Mouse (Mus musculus): ENCODE data around the gene Prickle3. TPM values are rescaled to one million over a fixed set of nuclear protein-coding genes. Genes with fewer than 3 reads are reported as not detected.
"Not testable (repeated sequence)": the region's sequence is repeated elsewhere in the genome, so short reads cannot be mapped to it uniquely, and the experiment has no call there.

Gene Prickle3
- polyA plus RNA-seq, 1 experiment from 2014 or later: 10.0 TPM

DNA sequence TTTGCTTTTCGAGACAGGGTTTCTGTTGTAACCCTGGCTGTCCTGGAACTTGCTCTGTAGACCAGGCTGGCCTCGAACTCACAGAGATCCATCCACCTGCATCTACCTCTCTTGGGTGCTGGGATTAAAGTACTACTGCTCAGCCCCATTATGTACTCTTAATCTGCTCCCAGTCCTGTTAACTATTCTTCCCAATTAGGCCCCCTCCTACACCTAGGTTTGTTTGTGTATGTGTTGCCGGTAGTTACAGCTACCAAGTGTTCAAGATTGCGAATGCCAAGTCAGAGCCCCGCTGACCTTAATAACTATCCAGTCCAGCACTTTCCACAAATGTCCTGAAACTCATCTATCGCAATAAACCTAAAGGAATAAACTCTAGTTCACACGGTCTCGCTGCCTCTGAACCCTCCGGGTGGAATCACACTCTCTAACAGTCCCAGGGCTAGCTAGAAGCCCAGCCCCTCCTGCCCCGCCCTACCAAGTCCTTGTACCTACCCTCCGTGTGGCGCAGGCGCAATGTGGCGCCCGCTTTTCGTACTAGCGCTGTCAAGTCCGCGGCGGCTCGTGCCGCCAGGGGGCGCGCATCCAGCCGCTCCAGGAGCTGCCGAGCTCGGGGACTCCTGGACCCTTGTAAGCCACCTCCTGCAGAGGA is 22.5 kb downstream of the Prickle3 start:
- Histone ChIP-seq H3K4me1 (ENCODE audit: control insufficient read depth, insufficient read depth, low read length) (0 out of 2 replicates have a peak, but pooled peaks cover 4% of the 10 kb centered on the region), H3K4me2 (ENCODE audit: low read depth, low read length) (peak overlapping the region; percentile 62), H3K27me3 (ENCODE audit: control insufficient read depth, insufficient read depth, low read length) (no peaks in the 10 kb centered on the region), H3K36me3 (ENCODE audit: control insufficient read depth, insufficient read depth) (no peaks in the 10 kb centered on the region), H3K27ac (ENCODE audit: low read length) (0 out of 2 replicates have a peak overlapping the region, but pooled peaks have one; percentile 23), H3K9me3 (replicated peaks; ENCODE audit: control insufficient read depth, low read length) (no peaks in the 10 kb centered on the region), H3K9ac (ENCODE audit: low read length) (peak overlapping the region; percentile 71), H3K4me3 (ENCODE audit: low read length) (peak overlapping the region; percentile 47)
- 13% methylated on average over 27 of the region's 27 CpGs for WGBS
- peak; percentile 94 for ATAC-seq (replicated peaks; ENCODE audit: extremely low read depth, insufficient read depth, low FRiP score)

- WGBS: 31% methylated on average over 12 of the region's 12 CpGs
- no peak for ATAC-seq (replicated peaks; ENCODE audit: extremely low read depth, insufficient read depth, low FRiP score)
- Histone ChIP-seq H3K27me3 (ENCODE audit: control insufficient read depth, insufficient read depth, low read length) (no peaks in the 10 kb centered on the region; the same call in 1 of the 2 replicates), H3K9ac (ENCODE audit: low read length) (peak overlapping the region; percentile 71), H3K36me3 (ENCODE audit: control insufficient read depth, insufficient read depth) (no peaks in the 10 kb centered on the region), H3K4me1 (ENCODE audit: control insufficient read depth, insufficient read depth, low read length) (0 out of 2 replicates have a peak, but pooled peaks cover under 1% of the 10 kb centered on the region), H3K4me2 (ENCODE audit: low read depth, low read length) (peak overlapping the region; percentile 62), H3K9me3 (replicated peaks; ENCODE audit: control insufficient read depth, low read length) (no peaks in the 10 kb centered on the region), H3K27ac (ENCODE audit: low read length) (no peak overlapping the region), H3K4me3 (ENCODE audit: low read length) (peak overlapping the region; percentile 47)
Measured at GRCm38 (mm10) chrX:7680057-7680412, 23.0 kb downstream of the Prickle3 start.

- Histone ChIP-seq H3K9ac (ENCODE audit: low read length) (peak within 1 kb of the TSS; percentile 71), H3K4me2 (ENCODE audit: low read depth, low read length) (peak within 1 kb of the TSS; percentile 62), H3K4me3 (ENCODE audit: low read length) (peak within 1 kb of the TSS; percentile 47), H3K36me3 (ENCODE audit: control insufficient read depth, insufficient read depth) (no peaks in the 10 kb centered on the region), H3K27ac (ENCODE audit: low read length) (no peak within 1 kb of the TSS), H3K9me3 (replicated peaks; ENCODE audit: control insufficient read depth, low read length) (no peaks in the 10 kb centered on the region), H3K27me3 (ENCODE audit: control insufficient read depth, insufficient read depth, low read length) (no peaks in the 10 kb centered on the region; the same call in 1 of the 2 replicates), H3K4me1 (ENCODE audit: control insufficient read depth, insufficient read depth, low read length) (no peaks in the 10 kb centered on the region)
- no peak for ATAC-seq (replicated peaks; ENCODE audit: extremely low read depth, insufficient read depth, low FRiP score)
- WGBS: 53% methylated on average over 14 of the region's 14 CpGs
Measured at GRCm38 (mm10) chrX:7680864-7681263, 23.8 kb downstream of the Prickle3 start, which contains the start of gene Magix. Gene Magix, minus strand, starts transcription at chrX:7681251.

- Histone ChIP-seq H3K9me3 (replicated peaks; ENCODE audit: control insufficient read depth, low read length) (no peaks in the 10 kb centered on the region), H3K27ac (ENCODE audit: low read length) (no peak overlapping the region), H3K4me3 (ENCODE audit: low read length) (no peak overlapping the region), H3K4me2 (ENCODE audit: low read depth, low read length) (no peak overlapping the region), H3K9ac (ENCODE audit: low read length) (no peak overlapping the region), H3K36me3 (ENCODE audit: control insufficient read depth, insufficient read depth) (no peaks in the 10 kb centered on the region), H3K27me3 (ENCODE audit: control insufficient read depth, insufficient read depth, low read length) (no peaks in the 10 kb centered on the region; the same call in 1 of the 2 replicates), H3K4me1 (ENCODE audit: control insufficient read depth, insufficient read depth, low read length) (no peaks in the 10 kb centered on the region)
- 88% methylated on average over 2 of the region's 2 CpGs for WGBS
- ATAC-seq (replicated peaks; ENCODE audit: extremely low read depth, insufficient read depth, low FRiP score): no peak
Measured at GRCm38 (mm10) chrX:7688321-7688720, 31.3 kb downstream of the Prickle3 start.

- H3K4me2 ChIP-seq (ENCODE audit: low read depth, low read length): no peak overlapping the region
- no peak overlapping the region for H3K4me3 ChIP-seq (ENCODE audit: low read length)
- no peaks in the 10 kb centered on the region for H3K27me3 ChIP-seq (ENCODE audit: control insufficient read depth, insufficient read depth, low read length)
- WGBS: 49% methylated on average over 3 of the region's 3 CpGs
- H3K9ac ChIP-seq (ENCODE audit: low read length): no peak overlapping the region
- no peaks in the 10 kb centered on the region for H3K36me3 ChIP-seq (ENCODE audit: control insufficient read depth, insufficient read depth)
- ATAC-seq (replicated peaks; ENCODE audit: extremely low read depth, insufficient read depth, low FRiP score): no peak
- no peaks in the 10 kb centered on the region for H3K9me3 ChIP-seq (replicated peaks; ENCODE audit: control insufficient read depth, low read length)
- H3K4me1 ChIP-seq (ENCODE audit: control insufficient read depth, insufficient read depth, low read length): no peaks in the 10 kb centered on the region
- no peak overlapping the region for H3K27ac ChIP-seq (ENCODE audit: low read length)
Measured at GRCm38 (mm10) chrX:7690486-7690885, 33.4 kb downstream of the Prickle3 start.

- H3K4me3 ChIP-seq (ENCODE audit: low read length): no peak overlapping the region
- H3K4me2 ChIP-seq (ENCODE audit: low read depth, low read length): no peak overlapping the region
- no peak overlapping the region for H3K27ac ChIP-seq (ENCODE audit: low read length)
- H3K27me3 ChIP-seq (ENCODE audit: control insufficient read depth, insufficient read depth, low read length): no peaks in the 10 kb centered on the region
- 34% methylated on average over 4 of the region's 4 CpGs for WGBS
- H3K4me1 ChIP-seq (ENCODE audit: control insufficient read depth, insufficient read depth, low read length): no peaks in the 10 kb centered on the region
- no peak for ATAC-seq (replicated peaks; ENCODE audit: extremely low read depth, insufficient read depth, low FRiP score)
- H3K9me3 ChIP-seq (replicated peaks; ENCODE audit: control insufficient read depth, low read length): no peaks in the 10 kb centered on the region
- no peak overlapping the region for H3K9ac ChIP-seq (ENCODE audit: low read length)
- no peaks in the 10 kb centered on the region for H3K36me3 ChIP-seq (ENCODE audit: control insufficient read depth, insufficient read depth)
Measured at GRCm38 (mm10) chrX:7692862-7693261, 35.8 kb downstream of the Prickle3 start.

DNA sequence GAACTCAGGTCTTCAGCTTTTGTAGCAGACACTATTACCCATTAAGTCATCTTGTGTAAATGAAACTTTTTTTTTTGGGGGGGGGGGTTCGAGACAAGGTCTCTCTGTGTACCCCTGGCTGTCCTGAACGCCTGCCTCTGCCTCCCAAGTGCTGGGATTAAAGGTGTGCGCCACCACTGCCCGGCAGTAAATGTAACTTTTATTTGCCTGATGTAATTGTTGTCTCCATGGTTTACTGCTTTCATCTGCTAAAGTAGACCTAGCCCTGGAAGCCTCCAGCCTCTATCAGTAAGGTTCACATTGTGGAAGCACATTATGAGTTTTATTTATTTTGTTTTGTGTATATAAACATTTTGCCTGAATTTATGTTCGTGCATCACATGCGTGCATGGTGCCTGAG is 39.5 kb downstream of the Prickle3 start:
- no peaks in the 10 kb centered on the region for H3K4me1 ChIP-seq (ENCODE audit: control insufficient read depth, insufficient read depth, low read length)
- no peaks in the 10 kb centered on the region for H3K9me3 ChIP-seq (replicated peaks; ENCODE audit: control insufficient read depth, low read length)
- peak overlapping the region; percentile 49; the same call in 1 of the 2 replicates for H3K4me2 ChIP-seq (ENCODE audit: low read depth, low read length)
- no peak overlapping the region for H3K9ac ChIP-seq (ENCODE audit: low read length)
- peaks cover 3% of the 10 kb centered on the region; the same call in 1 of the 2 replicates for H3K36me3 ChIP-seq (ENCODE audit: control insufficient read depth, insufficient read depth)
- H3K4me3 ChIP-seq (ENCODE audit: low read length): peak overlapping the region; percentile 68
- no peak for ATAC-seq (replicated peaks; ENCODE audit: extremely low read depth, insufficient read depth, low FRiP score)
- no peaks in the 10 kb centered on the region for H3K27me3 ChIP-seq (ENCODE audit: control insufficient read depth, insufficient read depth, low read length)
- whole genome bisulfite sequencing: 35% methylated on average over 6 of the region's 6 CpGs
- H3K27ac ChIP-seq (ENCODE audit: low read length): no peak overlapping the region

GRCm38 (mm10) chrX:7696954-7697381 is 39.9 kb downstream of the Prickle3 start, which contains the start of gene Gpkow:
Gene Gpkow, plus strand, starts transcription at chrX:7697131.
- peak within 1 kb of the TSS; percentile 39 for H3K27ac ChIP-seq (ENCODE audit: low read length)
- 10% methylated on average over 33 of the region's 33 CpGs for WGBS
- peak; percentile 93 for ATAC-seq (replicated peaks; ENCODE audit: extremely low read depth, insufficient read depth, low FRiP score)
- no peaks in the 10 kb centered on the region for H3K27me3 ChIP-seq (ENCODE audit: control insufficient read depth, insufficient read depth, low read length)
- peak within 1 kb of the TSS; percentile 71 for H3K9ac ChIP-seq (ENCODE audit: low read length)
- peak within 1 kb of the TSS; percentile 68 for H3K4me2 ChIP-seq (ENCODE audit: low read depth, low read length)
- H3K9me3 ChIP-seq (replicated peaks; ENCODE audit: control insufficient read depth, low read length): no peaks in the 10 kb centered on the region
- peak within 1 kb of the TSS; percentile 68 for H3K4me3 ChIP-seq (ENCODE audit: low read length)
- H3K36me3 ChIP-seq (ENCODE audit: control insufficient read depth, insufficient read depth): peaks cover 3% of the 10 kb centered on the region; the same call in 1 of the 2 replicates
- H3K4me1 ChIP-seq (ENCODE audit: control insufficient read depth, insufficient read depth, low read length): no peaks in the 10 kb centered on the region

GRCm38 (mm10) chrX:7713764-7714134 is 56.7 kb downstream of the Prickle3 start:
- H3K4me1 ChIP-seq (ENCODE audit: control insufficient read depth, insufficient read depth, low read length); H3K9me3 ChIP-seq (replicated peaks; ENCODE audit: control insufficient read depth, low read length); ATAC-seq (replicated peaks; ENCODE audit: extremely low read depth, insufficient read depth, low FRiP score); H3K36me3 ChIP-seq (ENCODE audit: control insufficient read depth, insufficient read depth); H3K27ac ChIP-seq (ENCODE audit: low read length); H3K27me3 ChIP-seq (ENCODE audit: control insufficient read depth, insufficient read depth, low read length): not testable (repeated sequence)
- H3K9ac ChIP-seq (ENCODE audit: low read length): peak overlapping the region; percentile 58
- 32% methylated on average over 5 of the region's 12 CpGs for WGBS
- H3K4me3 ChIP-seq (ENCODE audit: low read length): peak overlapping the region; percentile 46
- H3K4me2 ChIP-seq (ENCODE audit: low read depth, low read length): peak overlapping the region; percentile 62

Measured in heart, embryonic 16.5 days (tissue).